Mouse (Mus musculus) lung, embryonic 14.5 days (tissue): ENCODE data around the gene Sars2. TPM values are rescaled to one million over a fixed set of nuclear protein-coding genes. Genes with fewer than 3 reads are reported as not detected.

ENCODE experiments used
- ATAC-seq: fragments of 200-750 bp; cut with Nextera tagmentation; 2 replicates; pipeline ENCODE4 v1.8.0; 2017; ENCODE audit warnings: mild to moderate bottlenecking, moderate TSS enrichment, moderate library complexity; ENCODE audit not compliant: insufficient read depth
- DNase-seq: peaks from one replicate; pipeline ENCODE4 v3.0.0-alpha.2; 2015
- H3K27ac ChIP-seq: fragments of 300-500 bp; sonication (generic); 2 replicates; pipeline ENCODE4 v1.5.1; 2014; ENCODE audit warnings: low read depth, mild to moderate bottlenecking, moderate library complexity
- H3K27me3 ChIP-seq: fragments of 300-500 bp; sonication (generic); 2 replicates; pipeline ENCODE4 v1.6.1; 2014; ENCODE audit warnings: low read length, control low read depth; ENCODE audit not compliant: insufficient read depth
- H3K36me3 ChIP-seq: fragments of 300-500 bp; sonication (generic); 2 replicates; pipeline ENCODE4 v1.6.1; 2014; ENCODE audit warnings: control low read depth; ENCODE audit not compliant: insufficient read depth
- H3K4me1 ChIP-seq: fragments of 300-500 bp; sonication (generic); 2 replicates; pipeline ENCODE4 v1.6.1; 2014; ENCODE audit warnings: antibody characterized with exemption, control low read depth; ENCODE audit not compliant: insufficient read depth
- H3K4me2 ChIP-seq: fragments of 300-500 bp; sonication (generic); 2 replicates; pipeline ENCODE4 v1.6.1; 2014; ENCODE audit warnings: mild to moderate bottlenecking
- H3K4me3 ChIP-seq: fragments of 300-500 bp; sonication (generic); 2 replicates; pipeline ENCODE4 v1.5.1; 2014; ENCODE audit warnings: low read depth, low read length
- H3K9ac ChIP-seq: fragments of 300-500 bp; sonication (generic); 2 replicates; pipeline ENCODE4 v1.6.1; 2014
- H3K9me3 ChIP-seq: fragments of 300-500 bp; sonication (generic); 2 replicates; pipeline ENCODE4 v1.6.1; 2016; ENCODE audit warnings: low read depth, low read length, control low read depth
- CTCF ChIP-seq: IDR thresholded peaks from 2 replicates; pipeline ENCODE4 v1.5.1; 2016; ENCODE audit warnings: antibody characterized with exemption, low read depth
- WGBS: fragments of 180-500 bp; shearing (Covaris S2); extraction: QIAGEN DNeasy Blood & Tissue Kit; methylation state at CpG from one replicate; pipeline ENCODE4 v1.1.7; 2014; 5-methylcytosine and 5-hydroxymethylcytosine counted together
- polyA plus RNA-seq: library from polyadenylated mRNA; unstranded; fragments of >200 nt; fragmentation: Nextera tagmentation; extraction: Ambion mirVana; gene quantifications from 2 replicates; pipeline ENCODE4 v1.2.1, GENCODE M21; 2014

Gene Sars2
- polyA plus RNA-seq, 1 experiment from 2014 or later: 31.4 TPM

DNA sequence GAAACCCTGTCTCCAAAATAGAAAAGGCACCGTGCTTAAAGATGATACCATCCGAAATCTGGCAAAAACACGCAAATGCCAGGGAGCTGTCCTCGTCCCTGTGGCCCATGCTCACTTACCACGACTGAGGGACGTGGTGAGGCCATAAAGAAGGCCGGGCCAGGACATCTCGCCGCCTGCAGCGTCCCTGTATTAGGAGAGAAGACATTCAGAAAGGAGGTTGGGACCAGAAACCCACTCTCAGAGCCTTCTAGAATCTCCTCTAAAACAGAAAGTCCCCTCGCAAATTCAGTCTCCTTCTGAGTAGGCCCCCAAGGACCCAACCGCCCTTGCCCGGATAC is 454 bp upstream of the Sars2 start:
- Histone ChIP-seq H3K9ac (peak overlapping the region; percentile 76), H3K4me2 (peak overlapping the region; percentile 93), H3K36me3 (peaks cover 34% of the 10 kb centered on the region), H3K27me3 (no peaks in the 10 kb centered on the region), H3K4me1 (peaks cover 7% of the 10 kb centered on the region; the same call in 1 of the 2 replicates), H3K4me3 (peak overlapping the region; percentile 68), H3K27ac (peak overlapping the region; percentile 65; the same call in 1 of the 2 replicates), H3K9me3 (no peaks in the 10 kb centered on the region)
- TF ChIP-seq CTCF: no peak; the same call in 1 of the 2 replicates
- ATAC-seq (0 out of 2 replicates have a peak, but pooled peaks have one; percentile 22), DNase-seq (no peak)
- 1% methylated on average over 13 of the region's 13 CpGs for WGBS

DNA sequence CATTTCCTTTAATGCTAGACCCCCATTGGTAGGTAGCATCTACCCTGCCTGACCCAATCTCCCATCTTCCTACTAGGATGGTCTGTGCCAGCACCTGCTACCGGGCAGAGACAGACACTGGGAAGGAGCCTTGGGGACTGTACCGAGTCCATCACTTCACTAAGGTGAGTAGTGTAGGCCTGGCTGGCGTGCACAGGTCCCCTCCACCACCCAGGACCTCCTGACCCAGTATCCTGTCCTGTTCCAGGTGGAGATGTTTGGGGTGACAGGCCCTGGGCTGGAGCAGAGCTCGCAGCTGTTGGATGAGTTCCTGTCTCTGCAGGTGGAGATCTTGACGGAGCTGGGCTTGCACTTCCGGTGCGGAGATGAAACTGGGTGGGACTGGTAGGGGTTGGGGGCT is 8.1 kb downstream of the Sars2 start:
- no peaks in the 10 kb centered on the region for H3K9me3 ChIP-seq
- TF ChIP-seq CTCF: no peak
- H3K4me1 ChIP-seq: no peaks in the 10 kb centered on the region
- no peak for DNase-seq
- H3K27me3 ChIP-seq: no peaks in the 10 kb centered on the region
- H3K36me3 ChIP-seq: peaks cover 29% of the 10 kb centered on the region; the same call in 1 of the 2 replicates
- H3K9ac ChIP-seq: no peak overlapping the region
- no peak overlapping the region for H3K27ac ChIP-seq
- H3K4me2 ChIP-seq: no peak overlapping the region
- no peak overlapping the region for H3K4me3 ChIP-seq
- ATAC-seq: no peak
- WGBS: 87% methylated on average over 7 of the region's 7 CpGs

DNA sequence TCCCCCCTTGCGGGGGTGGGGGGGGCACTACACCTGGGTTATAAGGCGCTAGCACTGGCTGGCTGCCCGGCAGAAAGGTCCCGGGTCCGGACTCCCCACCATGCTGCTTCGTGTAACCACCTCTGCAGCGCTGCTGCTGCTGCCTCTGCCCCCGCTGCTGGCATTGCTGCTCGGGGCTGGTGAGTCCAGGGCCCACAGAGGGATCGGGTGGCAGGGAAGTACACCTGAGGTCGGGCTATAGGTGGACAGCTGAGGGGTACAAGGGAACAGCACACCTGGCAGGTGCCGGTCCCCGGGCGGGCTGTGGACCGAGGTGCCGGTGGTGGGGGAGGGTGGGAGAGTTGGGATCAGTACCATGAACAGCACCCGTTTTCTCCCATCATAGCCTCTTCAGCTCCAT is 14.3 kb downstream of the Sars2 start, which contains the start of gene Ccer2:
Ccer2 (plus strand) TSS at position 96 of the 400 bp plus-strand sequence.
- Histone ChIP-seq H3K9me3 (no peaks in the 10 kb centered on the region), H3K27ac (no peak within 1 kb of the TSS), H3K4me3 (no peak within 1 kb of the TSS), H3K27me3 (peaks cover 9% of the 10 kb centered on the region; the same call in 1 of the 2 replicates), H3K4me2 (peak within 1 kb of the TSS; percentile 23; the same call in 1 of the 2 replicates), H3K36me3 (peaks cover 36% of the 10 kb centered on the region; the same call in 1 of the 2 replicates), H3K9ac (no peak within 1 kb of the TSS), H3K4me1 (no peaks in the 10 kb centered on the region)
- no peak for TF ChIP-seq CTCF
- DNase-seq: no peak
- no peak; the same call in 1 of the 2 replicates for ATAC-seq
- WGBS: 3% methylated on average over 17 of the region's 17 CpGs

DNA sequence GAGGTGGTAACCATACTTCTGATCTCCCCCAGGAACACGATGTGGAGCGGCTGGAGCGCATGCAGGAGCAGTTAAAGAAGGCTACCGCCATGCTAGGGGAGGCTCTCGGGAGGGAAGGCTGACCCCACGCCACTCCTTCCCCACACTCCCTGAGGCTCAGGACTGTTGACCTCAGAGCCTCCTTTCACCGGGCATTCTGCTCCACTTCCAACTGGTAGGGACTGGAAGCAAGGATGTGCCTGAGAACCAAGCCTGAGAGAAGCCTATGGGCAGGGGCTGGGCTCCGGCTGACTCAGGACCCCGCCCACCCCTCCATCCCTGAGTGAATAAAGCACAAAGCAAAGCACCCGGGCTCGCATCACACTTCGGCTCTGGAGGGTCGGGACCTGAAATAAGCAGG is 16.8 kb downstream of the Sars2 start:
- 84% methylated on average over 13 of the region's 13 CpGs for WGBS
- no peak overlapping the region for H3K4me2 ChIP-seq
- no peak overlapping the region for H3K4me3 ChIP-seq
- H3K27ac ChIP-seq: no peak overlapping the region
- DNase-seq (no peak), ATAC-seq (no peak)
- no peaks in the 10 kb centered on the region for H3K9me3 ChIP-seq
- no peaks in the 10 kb centered on the region for H3K4me1 ChIP-seq
- H3K27me3 ChIP-seq: peaks cover 9% of the 10 kb centered on the region; the same call in 1 of the 2 replicates
- H3K9ac ChIP-seq: no peak overlapping the region
- TF ChIP-seq CTCF: no peak
- peaks cover 45% of the 10 kb centered on the region for H3K36me3 ChIP-seq

DNA sequence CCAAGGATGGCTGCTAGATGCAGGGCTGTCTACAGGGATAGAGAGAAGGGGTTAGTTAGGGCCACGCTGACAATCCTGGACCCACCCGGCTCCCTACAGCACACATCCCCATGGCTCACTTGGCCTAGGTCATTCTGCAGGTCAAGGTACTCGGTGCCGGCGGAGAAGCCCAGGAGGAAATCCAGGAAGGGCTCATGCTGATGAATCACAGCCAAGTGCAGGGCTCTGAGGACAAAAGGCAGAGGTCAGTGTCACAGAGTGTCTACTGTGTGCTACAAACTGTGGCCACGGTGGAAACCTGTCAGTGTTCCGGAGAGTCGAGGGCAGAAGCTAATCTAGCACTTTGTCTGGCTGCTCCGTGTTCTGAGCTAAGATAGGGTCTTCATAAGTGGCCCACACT is 20.1 kb downstream of the Sars2 start:
- no peaks in the 10 kb centered on the region for H3K27me3 ChIP-seq
- no peak overlapping the region for H3K4me3 ChIP-seq
- H3K36me3 ChIP-seq: peaks cover 42% of the 10 kb centered on the region
- no peak for ATAC-seq
- WGBS: 88% methylated on average over 9 of the region's 9 CpGs
- no peak overlapping the region for H3K9ac ChIP-seq
- peaks cover 5% of the 10 kb centered on the region; the same call in 1 of the 2 replicates for H3K4me1 ChIP-seq
- no peak overlapping the region for H3K27ac ChIP-seq
- TF ChIP-seq CTCF: no peak
- H3K9me3 ChIP-seq: no peaks in the 10 kb centered on the region
- H3K4me2 ChIP-seq: no peak overlapping the region
- DNase-seq: no peak

DNA sequence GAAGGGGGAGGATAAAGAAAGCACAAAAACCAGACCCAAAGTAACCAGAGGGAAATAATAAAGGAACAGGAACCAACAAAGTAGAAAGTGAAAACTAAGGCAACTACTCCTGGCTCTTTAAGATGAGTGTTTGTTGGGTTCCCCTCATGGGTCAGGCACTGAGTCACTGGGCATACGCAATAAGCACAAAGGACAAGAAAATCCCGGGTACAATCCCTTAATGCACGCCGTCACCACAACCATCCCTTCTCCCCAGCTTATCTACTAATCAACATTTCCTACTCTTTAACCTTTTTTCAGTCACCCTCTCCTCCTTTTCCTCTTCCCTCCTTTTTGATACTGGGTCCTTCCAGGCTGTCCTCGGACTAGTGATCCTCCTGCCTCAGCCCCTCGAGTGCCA is 23.4 kb downstream of the Sars2 start:
- Histone ChIP-seq H3K27ac (no peak overlapping the region), H3K9me3 (no peaks in the 10 kb centered on the region), H3K4me1 (peaks cover 11% of the 10 kb centered on the region; the same call in 1 of the 2 replicates), H3K27me3 (no peaks in the 10 kb centered on the region), H3K9ac (no peak overlapping the region), H3K4me3 (peak overlapping the region; percentile 64; the same call in 1 of the 2 replicates), H3K36me3 (peaks cover 23% of the 10 kb centered on the region), H3K4me2 (peak overlapping the region; percentile 72)
- WGBS: 87% methylated on average over 6 of the region's 6 CpGs
- DNase-seq (no peak), ATAC-seq (no peak)
- no peak for TF ChIP-seq CTCF

DNA sequence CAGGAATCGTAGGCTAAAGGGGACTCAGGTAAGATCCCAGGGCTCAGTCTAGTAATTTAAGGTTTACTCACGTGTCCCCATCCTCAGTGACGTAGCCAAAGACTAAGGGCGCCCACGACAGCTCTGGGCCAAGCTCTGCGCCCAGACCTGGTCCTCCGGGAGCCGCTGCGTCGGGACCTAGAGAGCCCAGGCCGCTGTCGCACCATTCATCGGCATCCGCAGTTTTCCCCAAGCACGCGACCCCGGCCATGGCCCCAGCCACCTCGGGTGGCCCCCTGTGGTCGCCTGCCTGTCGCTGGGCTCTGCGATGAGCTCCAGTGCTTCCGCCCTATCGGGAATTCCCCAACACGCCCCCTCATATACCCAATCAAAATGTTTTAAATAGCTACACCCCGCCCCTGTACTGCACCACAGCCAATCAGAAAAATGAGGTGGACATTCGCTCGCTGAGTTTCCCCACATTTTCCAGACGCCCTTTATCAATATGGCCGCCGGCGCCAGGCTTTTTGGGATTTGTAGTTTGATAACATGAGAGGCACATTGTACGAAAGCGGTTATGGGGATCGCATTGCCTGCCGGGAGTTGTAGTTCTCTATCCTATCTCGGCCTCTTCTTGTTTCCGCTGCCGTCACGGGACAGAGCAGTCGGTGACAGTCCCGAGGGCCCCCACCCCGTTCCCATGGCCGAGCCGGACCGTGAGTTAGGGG is 24.5 kb downstream of the Sars2 start, which contains the start of gene Sirt2:
Sirt2 (plus strand) TSS at position 563 of the 707 bp plus-strand sequence.
- ATAC-seq: peak; percentile 99
- Histone ChIP-seq H3K4me1 (peaks cover 11% of the 10 kb centered on the region; the same call in 1 of the 2 replicates), H3K36me3 (peaks cover 13% of the 10 kb centered on the region), H3K27ac (no peak within 1 kb of the TSS), H3K4me2 (peak within 1 kb of the TSS; percentile 72), H3K27me3 (no peaks in the 10 kb centered on the region), H3K9ac (peak within 1 kb of the TSS; percentile 67), H3K9me3 (no peaks in the 10 kb centered on the region), H3K4me3 (peak within 1 kb of the TSS; percentile 64)
- WGBS: under 1% methylated on average over 45 of the region's 45 CpGs
- DNase-seq: peak; percentile 99
- peak; percentile 18; the same call in 1 of the 2 replicates for TF ChIP-seq CTCF
